Mouse (Mus musculus) mammary gland, adult 2 months (tissue): ENCODE measurements around the gene Arhgap28. TPM values are rescaled to one million over a fixed set of nuclear protein-coding genes. Genes with fewer than 3 reads are reported as not detected.

Source experiments
- polyA plus RNA-seq: library from polyadenylated mRNA; depleted of rRNA; stranded (reverse); fragments of >200 nt; gene quantifications from 2 replicates; pipeline ENCODE4 v1.2.3, GENCODE M21; 2012; ENCODE audit warnings: low replicate concordance; rRNA removed

The Arhgap28 gene
- polyA plus RNA-seq, result 2.3 and 4.4 TPM in 2 replicates

GRCm38 (mm10) chr17:68003741-68004560 lies at the start of gene Arhgap28:
Gene Arhgap28, minus strand, starts transcription at chr17:68004120.

